Mouse (Mus musculus): ENCODE measurements around the gene Oaz3. TPM values are rescaled to one million over a fixed set of nuclear protein-coding genes. Genes with fewer than 3 reads are reported as not detected.

Gene Oaz3
- 0.40 and 0.76 TPM in 2 replicates for polyA plus RNA-seq (2014; fragmentation: Nextera tagmentation; extraction: Ambion mirVana)

DNA sequence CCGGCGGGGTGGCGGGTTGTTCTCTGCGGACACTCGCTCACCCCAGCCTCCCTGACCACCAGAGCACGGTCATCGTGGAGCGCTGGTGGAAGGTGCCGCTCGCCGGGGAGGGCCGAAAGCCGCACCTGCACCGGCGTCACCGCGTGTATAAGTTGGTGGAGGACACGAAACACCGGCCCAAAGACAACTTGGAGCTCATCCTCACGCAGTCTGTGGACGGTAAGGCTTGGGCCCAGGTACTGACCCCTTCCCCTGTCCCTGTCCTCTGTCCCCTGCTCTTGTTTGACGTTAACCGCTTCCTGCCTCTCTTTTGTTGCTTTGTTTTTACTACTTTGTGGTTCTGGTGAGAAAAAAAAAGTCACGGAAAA is at the start of gene Oaz3:
TSS of gene Oaz3 (minus strand) at position 319 of the 368 bp plus-strand sequence.
- Histone ChIP-seq H3K4me1 (replicated peaks; ENCODE audit: control insufficient read depth, insufficient read depth, low read length) (0 out of 2 replicates have a peak, but pooled peaks cover 3% of the 10 kb centered on the region), H3K4me2 (ENCODE audit: low read depth, low read length, severe bottlenecking) (peak within 1 kb of the TSS; percentile 88), H3K36me3 (ENCODE audit: control insufficient read depth, insufficient read depth, low read length) (peaks cover 10% of the 10 kb centered on the region), H3K27ac (ENCODE audit: low read depth, low read length) (0 out of 2 replicates have a peak within 1 kb of the TSS, but pooled peaks have one; percentile 50), H3K9ac (ENCODE audit: low read length) (peak within 1 kb of the TSS; percentile 90), H3K4me3 (ENCODE audit: low read depth, low read length) (peak within 1 kb of the TSS; percentile 94), H3K9me3 (ENCODE audit: control insufficient read depth, low read length) (no peaks in the 10 kb centered on the region), H3K27me3 (ENCODE audit: control insufficient read depth, insufficient read depth, low read length) (no peaks in the 10 kb centered on the region)
- ATAC-seq (replicated peaks; ENCODE audit: low FRiP score), result no peak; the same call in 1 of the 2 replicates
- WGBS, result under 1% methylated on average over 24 of the region's 24 CpGs
- DNase-seq (ENCODE audit: low spot score), result no peak

DNA sequence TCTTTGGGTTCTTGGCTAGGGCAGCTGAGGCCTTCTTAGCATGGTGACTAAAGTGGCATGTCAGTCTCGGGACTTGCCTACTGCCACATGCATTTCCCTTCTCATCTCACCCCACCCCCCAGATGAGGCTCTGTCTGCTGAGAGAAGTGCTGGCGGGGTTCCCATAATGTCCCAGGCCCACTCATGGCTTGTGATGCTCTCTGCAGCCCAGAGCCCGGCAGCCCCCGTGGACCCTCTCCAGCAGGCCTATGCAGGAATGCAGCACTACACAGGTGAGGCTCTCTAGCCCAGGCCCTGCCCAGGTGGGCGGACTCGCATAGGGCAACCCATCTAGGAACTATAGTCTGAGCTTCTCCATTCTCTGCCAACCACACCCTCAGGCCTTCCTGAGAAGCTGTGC is 43.9 kb upstream of the Oaz3 start:
- H3K9me3 ChIP-seq (ENCODE audit: control insufficient read depth, low read length), result no peaks in the 10 kb centered on the region
- H3K9ac ChIP-seq (ENCODE audit: low read length), result no peak overlapping the region
- H3K4me2 ChIP-seq (ENCODE audit: low read depth, low read length, severe bottlenecking), result no peak overlapping the region
- no peaks in the 10 kb centered on the region for H3K27me3 ChIP-seq (ENCODE audit: control insufficient read depth, insufficient read depth, low read length)
- H3K36me3 ChIP-seq (ENCODE audit: control insufficient read depth, insufficient read depth, low read length), result no peaks in the 10 kb centered on the region; the same call in 1 of the 2 replicates
- ATAC-seq (replicated peaks; ENCODE audit: low FRiP score) (no peak), DNase-seq (ENCODE audit: low spot score) (peak; percentile 52)
- H3K27ac ChIP-seq (ENCODE audit: low read depth, low read length), result no peak overlapping the region
- no peak overlapping the region for H3K4me3 ChIP-seq (ENCODE audit: low read depth, low read length)
- 80% methylated on average over 6 of the region's 6 CpGs for WGBS
- peaks cover 31% of the 10 kb centered on the region for H3K4me1 ChIP-seq (replicated peaks; ENCODE audit: control insufficient read depth, insufficient read depth, low read length)

DNA sequence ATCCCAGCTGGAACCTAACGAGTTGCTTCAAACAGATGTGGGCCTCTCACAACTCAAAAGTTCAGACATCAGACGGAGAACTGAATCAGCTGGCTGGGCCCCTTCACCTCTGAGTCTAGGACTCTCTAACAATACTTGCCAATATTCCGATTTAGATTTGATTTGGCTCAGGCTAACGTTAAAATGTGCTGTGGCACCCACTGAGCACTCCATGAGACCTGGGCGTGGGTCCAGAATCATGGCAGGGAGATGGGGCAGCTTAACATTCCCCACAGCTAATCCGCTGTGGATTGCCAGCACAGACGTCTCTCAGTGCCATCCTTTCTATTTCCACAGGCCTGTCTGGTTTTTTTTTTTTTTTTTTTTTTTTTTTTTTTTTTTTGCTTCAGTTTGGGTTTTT is 42.2 kb upstream of the Oaz3 start:
- Histone ChIP-seq H3K27ac (ENCODE audit: low read depth, low read length) (peak overlapping the region; percentile 46), H3K9ac (ENCODE audit: low read length) (no peak overlapping the region), H3K4me1 (replicated peaks; ENCODE audit: control insufficient read depth, insufficient read depth, low read length) (peaks cover 33% of the 10 kb centered on the region), H3K36me3 (ENCODE audit: control insufficient read depth, insufficient read depth, low read length) (no peaks in the 10 kb centered on the region), H3K27me3 (ENCODE audit: control insufficient read depth, insufficient read depth, low read length) (no peaks in the 10 kb centered on the region), H3K9me3 (ENCODE audit: control insufficient read depth, low read length) (no peaks in the 10 kb centered on the region), H3K4me2 (ENCODE audit: low read depth, low read length, severe bottlenecking) (no peak overlapping the region), H3K4me3 (ENCODE audit: low read depth, low read length) (no peak overlapping the region)
- 56% methylated on average over 7 of the region's 7 CpGs for WGBS
- DNase-seq (ENCODE audit: low spot score) (no peak), ATAC-seq (replicated peaks; ENCODE audit: low FRiP score) (no peak)

DNA sequence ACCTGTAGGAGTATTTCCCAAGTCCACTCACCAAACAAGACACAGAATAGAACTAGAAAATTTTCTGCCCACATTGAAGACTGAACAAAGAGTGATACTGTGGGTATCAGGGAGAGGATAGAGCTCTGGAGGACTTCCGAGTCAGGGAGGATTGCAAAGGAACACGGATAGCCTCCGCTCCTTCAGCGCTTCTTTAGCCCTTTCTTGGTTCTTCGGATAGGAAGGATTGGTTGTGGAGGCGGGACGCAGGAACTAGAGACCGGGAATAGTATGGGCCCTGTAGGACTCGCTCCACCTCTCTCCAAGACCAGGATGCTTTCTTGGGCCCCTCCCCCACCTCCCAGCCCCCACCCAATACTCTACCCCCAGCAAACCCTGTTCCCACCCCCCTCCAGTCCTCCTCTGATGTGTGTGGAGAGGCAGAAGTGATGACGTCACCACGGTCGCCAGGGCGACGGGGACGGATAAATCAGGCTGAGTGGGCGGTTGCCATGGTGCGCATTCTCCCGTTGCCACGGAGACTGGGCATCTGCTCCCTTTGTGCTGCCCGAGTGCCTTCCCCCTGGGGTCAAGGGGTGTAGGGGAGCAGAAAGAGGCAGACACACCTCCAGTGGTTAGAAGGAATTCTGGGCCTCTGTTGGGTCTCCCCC is 40.2 kb upstream of the Oaz3 start:
- peak; percentile 94 for ATAC-seq (replicated peaks; ENCODE audit: low FRiP score)
- 9% methylated on average over 20 of the region's 20 CpGs for WGBS

GRCm38 (mm10) chr3:94482764-94483385 is 39.2 kb upstream of the Oaz3 start:
- H3K27me3 ChIP-seq (ENCODE audit: control insufficient read depth, insufficient read depth, low read length), result no peaks in the 10 kb centered on the region; the same call in 1 of the 2 replicates
- peak overlapping the region; percentile 69 for H3K27ac ChIP-seq (ENCODE audit: low read depth, low read length)
- WGBS, result 85% methylated on average over 17 of the region's 17 CpGs
- no peak overlapping the region for H3K4me2 ChIP-seq (ENCODE audit: low read depth, low read length, severe bottlenecking)
- no peak overlapping the region for H3K9ac ChIP-seq (ENCODE audit: low read length)
- H3K36me3 ChIP-seq (ENCODE audit: control insufficient read depth, insufficient read depth, low read length), result no peaks in the 10 kb centered on the region
- no peaks in the 10 kb centered on the region for H3K9me3 ChIP-seq (ENCODE audit: control insufficient read depth, low read length)
- H3K4me1 ChIP-seq (replicated peaks; ENCODE audit: control insufficient read depth, insufficient read depth, low read length), result peaks cover 43% of the 10 kb centered on the region
- ATAC-seq (replicated peaks; ENCODE audit: low FRiP score) (no peak), DNase-seq (ENCODE audit: low spot score) (no peak)
- no peak overlapping the region for H3K4me3 ChIP-seq (ENCODE audit: low read depth, low read length)

More for the DNA sequence above, 40.2 kb upstream of the Oaz3 start:
- Histone ChIP-seq H3K4me2 (ENCODE audit: low read depth, low read length, severe bottlenecking) (peak overlapping the region; percentile 46), H3K36me3 (ENCODE audit: control insufficient read depth, insufficient read depth, low read length) (no peaks in the 10 kb centered on the region), H3K4me1 (replicated peaks; ENCODE audit: control insufficient read depth, insufficient read depth, low read length) (peaks cover 41% of the 10 kb centered on the region), H3K27ac (ENCODE audit: low read depth, low read length) (peak overlapping the region; percentile 85), H3K9me3 (ENCODE audit: control insufficient read depth, low read length) (no peaks in the 10 kb centered on the region), H3K4me3 (ENCODE audit: low read depth, low read length) (peak overlapping the region; percentile 3; the same call in 1 of the 2 replicates), H3K9ac (ENCODE audit: low read length) (peak overlapping the region; percentile 35; the same call in 1 of the 2 replicates), H3K27me3 (ENCODE audit: control insufficient read depth, insufficient read depth, low read length) (no peaks in the 10 kb centered on the region; the same call in 1 of the 2 replicates)
- peak; percentile 97 for DNase-seq (ENCODE audit: low spot score)

DNA sequence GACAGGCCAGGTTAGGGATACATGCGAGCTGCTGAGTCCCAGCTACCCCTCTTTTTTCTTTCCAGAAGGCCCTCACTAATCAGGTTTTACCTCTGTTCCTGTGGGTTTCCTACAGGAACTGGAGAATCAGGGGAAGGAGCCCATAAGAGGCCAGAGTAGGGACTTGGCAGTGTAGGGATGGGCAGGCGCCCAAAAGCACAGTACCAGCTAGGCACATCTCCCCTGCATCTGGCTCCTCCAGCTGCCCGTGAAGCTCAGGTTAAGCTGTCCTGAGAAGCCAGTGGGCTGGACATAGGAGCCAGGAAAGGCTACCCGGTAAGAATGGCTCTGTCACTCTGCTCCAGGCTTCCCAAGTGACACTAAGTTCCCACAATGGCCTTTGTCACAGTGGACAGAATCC is 37.7 kb upstream of the Oaz3 start:
- no peak overlapping the region for H3K27ac ChIP-seq (ENCODE audit: low read depth, low read length)
- DNase-seq (ENCODE audit: low spot score) (no peak), ATAC-seq (replicated peaks; ENCODE audit: low FRiP score) (no peak)
- no peak overlapping the region for H3K9ac ChIP-seq (ENCODE audit: low read length)
- no peak overlapping the region for H3K4me3 ChIP-seq (ENCODE audit: low read depth, low read length)
- H3K4me2 ChIP-seq (ENCODE audit: low read depth, low read length, severe bottlenecking), result no peak overlapping the region
- WGBS, result 54% methylated on average over 4 of the region's 4 CpGs
- no peaks in the 10 kb centered on the region for H3K9me3 ChIP-seq (ENCODE audit: control insufficient read depth, low read length)
- peaks cover 48% of the 10 kb centered on the region for H3K4me1 ChIP-seq (replicated peaks; ENCODE audit: control insufficient read depth, insufficient read depth, low read length)
- H3K36me3 ChIP-seq (ENCODE audit: control insufficient read depth, insufficient read depth, low read length), result no peaks in the 10 kb centered on the region
- no peaks in the 10 kb centered on the region; the same call in 1 of the 2 replicates for H3K27me3 ChIP-seq (ENCODE audit: control insufficient read depth, insufficient read depth, low read length)

GRCm38 (mm10) chr3:94480291-94480884 is 36.7 kb upstream of the Oaz3 start, which contains the start of gene Riiad1:
Riiad1 (minus strand) TSS chr3:94480341.
- peak within 1 kb of the TSS; percentile 82 for H3K27ac ChIP-seq (ENCODE audit: low read depth, low read length)
- no peaks in the 10 kb centered on the region for H3K36me3 ChIP-seq (ENCODE audit: control insufficient read depth, insufficient read depth, low read length)
- peak within 1 kb of the TSS; percentile 71 for H3K9ac ChIP-seq (ENCODE audit: low read length)
- peak within 1 kb of the TSS; percentile 54 for H3K4me2 ChIP-seq (ENCODE audit: low read depth, low read length, severe bottlenecking)
- H3K4me1 ChIP-seq (replicated peaks; ENCODE audit: control insufficient read depth, insufficient read depth, low read length), result peaks cover 40% of the 10 kb centered on the region
- H3K4me3 ChIP-seq (ENCODE audit: low read depth, low read length), result peak within 1 kb of the TSS; percentile 51
- DNase-seq (ENCODE audit: low spot score) (peak; percentile 59), ATAC-seq (replicated peaks; ENCODE audit: low FRiP score) (no peak)
- WGBS, result 11% methylated on average over 16 of the region's 16 CpGs
- no peaks in the 10 kb centered on the region for H3K9me3 ChIP-seq (ENCODE audit: control insufficient read depth, low read length)
- H3K27me3 ChIP-seq (ENCODE audit: control insufficient read depth, insufficient read depth, low read length), result no peaks in the 10 kb centered on the region; the same call in 1 of the 2 replicates

- ATAC-seq (replicated peaks; ENCODE audit: low FRiP score) (no peak), DNase-seq (ENCODE audit: low spot score) (peak; percentile 61)
- 8% methylated on average over 11 of the region's 11 CpGs for WGBS
- H3K27me3 ChIP-seq (ENCODE audit: control insufficient read depth, insufficient read depth, low read length), result no peaks in the 10 kb centered on the region; the same call in 1 of the 2 replicates
- no peaks in the 10 kb centered on the region for H3K9me3 ChIP-seq (ENCODE audit: control insufficient read depth, low read length)
- peaks cover 33% of the 10 kb centered on the region for H3K4me1 ChIP-seq (replicated peaks; ENCODE audit: control insufficient read depth, insufficient read depth, low read length)
- peak overlapping the region; percentile 54 for H3K4me2 ChIP-seq (ENCODE audit: low read depth, low read length, severe bottlenecking)
- H3K4me3 ChIP-seq (ENCODE audit: low read depth, low read length), result peak overlapping the region; percentile 51
- no peak overlapping the region for H3K27ac ChIP-seq (ENCODE audit: low read depth, low read length)
- H3K36me3 ChIP-seq (ENCODE audit: control insufficient read depth, insufficient read depth, low read length), result no peaks in the 10 kb centered on the region
- H3K9ac ChIP-seq (ENCODE audit: low read length), result peak overlapping the region; percentile 71
These were observed 35.8 kb upstream of the Oaz3 start for GRCm38 (mm10) chr3:94479564-94479963.

Measured in forebrain, embryonic 11.5 days (tissue).